Mouse (Mus musculus): ENCODE results near the gene Hcfc2.

The Hcfc2 gene

DNA sequence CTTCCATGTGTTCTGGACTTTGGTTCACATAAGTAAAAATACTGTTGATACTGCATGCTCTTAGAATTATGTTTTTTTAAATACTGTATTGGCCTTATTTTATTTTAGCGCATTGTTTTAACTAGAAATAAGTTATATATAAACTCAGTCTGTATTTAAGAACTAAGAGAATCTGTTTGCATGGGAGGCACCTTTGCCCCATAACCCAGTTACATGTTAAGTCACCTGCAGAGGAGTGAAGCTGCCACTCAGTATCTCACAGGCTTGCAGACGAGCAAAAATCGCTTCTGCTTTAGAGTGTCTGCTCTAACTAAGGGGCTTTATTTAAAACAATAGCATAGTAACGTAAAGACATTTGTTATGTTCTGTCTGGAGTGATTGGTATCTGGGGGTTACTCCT lies 45.9 kb downstream of the Hcfc2 start:
- no peak for DNase-seq

DNA sequence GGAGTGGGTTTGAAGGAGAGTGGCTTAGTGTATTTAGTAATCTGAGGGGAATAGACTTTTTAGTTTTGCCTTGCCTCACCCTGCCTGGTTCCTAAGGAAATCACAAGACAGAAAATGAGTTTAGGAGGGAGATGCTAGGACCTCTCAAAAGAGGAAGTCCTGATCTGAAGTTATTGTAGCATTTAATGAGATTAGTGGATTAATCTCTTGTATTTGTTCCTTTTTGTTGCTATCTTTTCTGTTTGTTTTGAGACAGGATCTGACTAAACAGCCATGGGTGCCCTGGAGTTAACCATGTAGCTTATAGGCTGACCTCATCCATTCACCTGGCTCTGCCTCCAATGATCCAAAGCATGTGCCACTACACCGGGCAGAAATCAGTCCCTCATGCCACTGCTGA lies 46.6 kb downstream of the Hcfc2 start:
- DNase-seq, result no peak

- no peak for DNase-seq
These were observed 48.3 kb downstream of the Hcfc2 start for GRCm38 (mm10) chr10:82744296-82744695.

DNA sequence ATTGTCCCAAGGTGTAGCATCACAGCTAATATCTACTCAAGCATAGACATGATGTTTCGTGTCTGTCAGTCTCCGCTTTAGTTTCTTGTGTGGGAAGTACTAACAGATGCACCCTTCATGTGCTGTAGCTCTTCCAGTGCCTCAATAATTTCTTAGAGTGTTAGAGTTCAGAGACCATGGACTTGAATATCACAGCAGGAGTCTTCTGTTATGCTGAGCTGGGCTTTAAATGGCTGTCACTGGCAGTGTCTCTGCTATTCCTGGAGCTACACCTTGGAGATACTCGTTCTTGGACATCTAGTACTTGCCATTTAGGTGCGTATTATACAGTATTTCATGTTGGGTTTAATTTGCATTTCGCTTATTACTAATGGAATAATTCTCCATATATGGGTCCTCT lies 49.3 kb downstream of the Hcfc2 start:
- DNase-seq, result no peak

GRCm38 (mm10) chr10:82746988-82747850 lies 51.3 kb downstream of the Hcfc2 start:
- no peak for DNase-seq

- DNase-seq, result no peak
These were observed 54.8 kb downstream of the Hcfc2 start for GRCm38 (mm10) chr10:82750778-82751177.

DNA sequence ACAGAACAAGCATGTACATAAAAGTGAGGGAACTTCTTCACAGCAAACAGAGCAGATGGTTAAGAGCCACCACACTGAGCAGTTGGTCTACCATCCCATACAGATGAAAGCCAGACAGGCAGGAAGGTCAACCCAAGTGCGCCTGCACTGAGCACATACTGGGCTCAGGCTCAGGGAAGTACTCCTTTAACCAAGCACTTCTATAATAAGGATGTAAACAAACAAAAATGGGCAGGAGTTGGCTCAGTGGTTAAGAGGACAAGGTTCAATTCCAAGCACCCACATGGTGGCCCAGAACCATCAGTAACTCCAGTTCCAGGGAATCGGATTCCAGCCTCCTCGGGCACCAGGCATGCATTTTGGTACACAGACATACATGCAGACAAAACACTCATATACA lies 57.0 kb downstream of the Hcfc2 start:
- DNase-seq, result no peak

GRCm38 (mm10) chr10:82754642-82755041 lies 58.7 kb downstream of the Hcfc2 start:
- no peak for DNase-seq

DNA sequence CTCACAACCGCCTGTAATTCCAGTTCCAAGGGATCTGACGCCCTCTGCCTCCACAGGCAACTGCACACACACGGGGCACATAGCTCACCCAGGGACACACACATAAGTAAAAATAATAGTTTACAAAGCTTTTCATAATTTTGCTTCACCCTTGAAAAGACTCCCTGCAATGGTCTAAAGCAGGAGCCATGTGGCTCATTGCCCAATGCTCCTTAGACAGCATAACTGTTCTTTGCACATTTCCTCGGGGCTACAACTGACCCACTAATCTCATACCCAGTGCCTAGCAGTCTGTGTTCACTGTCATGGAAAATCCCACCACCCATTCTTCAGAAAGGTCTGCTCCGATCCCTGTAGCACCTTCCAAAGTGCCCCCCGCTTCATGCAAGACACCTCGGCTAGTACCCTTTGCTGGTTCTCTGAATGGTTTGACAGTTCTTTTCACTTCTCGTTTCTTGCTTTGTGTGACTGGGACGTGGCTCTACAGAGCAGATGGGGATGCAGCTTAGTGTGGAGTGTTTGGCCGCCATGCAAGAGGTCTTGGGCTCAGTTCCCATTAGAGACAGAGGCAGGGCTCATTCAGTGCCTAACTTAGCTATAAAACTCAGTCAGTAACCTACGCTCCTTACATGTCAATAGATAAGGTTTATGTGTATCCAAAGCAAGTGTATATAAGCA lies 59.4 kb downstream of the Hcfc2 start:
- DNase-seq, result no peak

DNA sequence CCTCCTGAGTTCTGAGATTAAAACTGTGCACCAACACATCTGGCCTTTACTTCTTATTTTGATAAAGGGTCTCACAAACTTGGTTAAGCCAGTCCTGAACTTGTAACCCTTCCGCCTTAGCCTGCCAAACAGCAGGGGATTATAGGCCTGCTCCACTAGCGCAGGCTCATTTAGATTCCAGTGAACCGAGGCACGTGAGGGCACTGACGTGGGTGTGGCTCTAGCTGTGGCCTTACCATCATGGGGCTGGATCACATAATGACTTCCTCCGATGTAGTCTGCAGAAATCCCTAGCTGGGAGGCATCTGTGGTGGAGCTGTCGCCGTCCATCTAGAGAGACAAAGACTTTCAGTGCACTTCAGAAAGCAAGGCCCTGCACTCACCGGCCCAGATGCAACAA lies 60.5 kb downstream of the Hcfc2 start:
- no peak for DNase-seq

DNA sequence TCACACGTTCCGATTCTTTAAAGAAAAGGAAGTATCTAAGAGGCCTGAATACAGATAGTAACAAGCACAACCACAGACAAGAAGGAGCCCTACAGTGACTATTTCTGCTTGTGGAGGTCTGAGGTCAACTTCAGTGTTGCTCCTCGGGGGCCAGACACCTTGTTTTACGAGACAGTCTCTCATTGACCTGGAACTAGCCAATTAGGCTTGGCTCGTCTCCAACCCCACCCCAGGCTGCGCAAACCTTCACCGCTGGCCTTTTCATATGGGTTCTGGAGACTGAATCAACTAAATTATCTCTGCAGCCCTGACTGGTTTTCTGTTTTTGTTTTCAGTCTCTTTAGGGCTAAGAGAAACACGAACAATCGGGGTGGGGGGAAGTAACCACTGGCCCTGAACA lies 61.4 kb downstream of the Hcfc2 start:
- DNase-seq, result no peak

DNA sequence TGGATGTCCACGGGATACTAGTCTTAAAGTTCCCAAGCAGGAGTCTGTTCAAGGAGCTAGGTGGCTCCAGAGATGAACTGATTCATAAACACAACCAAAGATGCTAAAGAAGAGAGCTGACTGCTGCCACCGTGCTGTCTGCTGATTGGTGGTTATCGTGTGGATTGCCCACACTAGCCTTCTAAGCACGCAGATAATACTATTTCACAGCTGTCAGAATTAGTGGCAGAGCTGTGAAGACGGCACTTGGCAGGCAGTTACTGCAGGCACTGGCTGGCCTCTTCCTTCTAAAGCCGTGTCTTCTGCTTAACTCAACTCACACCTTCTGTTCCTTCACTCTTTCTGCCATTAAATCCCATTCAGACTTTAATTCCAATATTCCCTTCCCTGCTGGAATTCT lies 62.4 kb downstream of the Hcfc2 start:
- no peak for DNase-seq

- no peak for DNase-seq
These were observed 62.9 kb downstream of the Hcfc2 start for GRCm38 (mm10) chr10:82758878-82759277.

- DNase-seq, result no peak
These were observed 63.7 kb downstream of the Hcfc2 start for GRCm38 (mm10) chr10:82759706-82760105.

DNA sequence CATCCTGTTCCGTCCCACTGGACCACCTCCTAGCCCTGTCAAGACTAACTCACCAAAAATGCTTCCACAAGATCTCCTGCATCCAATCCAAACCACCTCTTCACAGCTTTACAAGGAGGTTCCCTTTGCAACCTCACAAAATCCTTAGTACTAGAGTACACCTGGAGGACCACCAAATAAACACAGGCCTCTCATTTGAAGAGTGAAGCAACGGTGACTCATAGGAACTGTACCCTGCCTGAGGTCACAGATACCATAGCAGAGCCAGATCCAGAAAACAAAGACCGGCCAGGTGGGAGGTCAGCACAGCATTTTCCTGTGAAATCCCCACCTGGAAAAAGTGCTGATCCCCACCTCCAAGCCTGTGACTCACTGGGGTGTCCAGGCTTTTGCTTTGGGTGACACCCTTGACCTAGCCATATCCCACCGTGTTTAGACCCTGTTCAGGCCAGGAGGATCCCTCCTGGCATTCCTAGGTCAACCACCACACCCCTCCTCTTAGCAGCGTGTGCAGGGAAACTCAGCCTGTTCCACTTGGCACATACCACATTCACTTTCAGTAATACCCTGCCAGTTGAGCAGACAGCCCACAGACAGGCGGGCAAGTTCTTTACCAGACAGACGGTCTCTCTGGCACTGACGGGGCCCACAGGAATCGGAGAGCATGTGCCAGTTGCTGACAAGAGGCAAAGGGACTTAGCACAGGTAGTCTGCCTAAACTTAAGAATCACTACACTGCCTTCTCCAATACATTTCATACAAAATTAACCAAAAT lies 65.3 kb downstream of the Hcfc2 start:
- no peak for DNase-seq

DNA sequence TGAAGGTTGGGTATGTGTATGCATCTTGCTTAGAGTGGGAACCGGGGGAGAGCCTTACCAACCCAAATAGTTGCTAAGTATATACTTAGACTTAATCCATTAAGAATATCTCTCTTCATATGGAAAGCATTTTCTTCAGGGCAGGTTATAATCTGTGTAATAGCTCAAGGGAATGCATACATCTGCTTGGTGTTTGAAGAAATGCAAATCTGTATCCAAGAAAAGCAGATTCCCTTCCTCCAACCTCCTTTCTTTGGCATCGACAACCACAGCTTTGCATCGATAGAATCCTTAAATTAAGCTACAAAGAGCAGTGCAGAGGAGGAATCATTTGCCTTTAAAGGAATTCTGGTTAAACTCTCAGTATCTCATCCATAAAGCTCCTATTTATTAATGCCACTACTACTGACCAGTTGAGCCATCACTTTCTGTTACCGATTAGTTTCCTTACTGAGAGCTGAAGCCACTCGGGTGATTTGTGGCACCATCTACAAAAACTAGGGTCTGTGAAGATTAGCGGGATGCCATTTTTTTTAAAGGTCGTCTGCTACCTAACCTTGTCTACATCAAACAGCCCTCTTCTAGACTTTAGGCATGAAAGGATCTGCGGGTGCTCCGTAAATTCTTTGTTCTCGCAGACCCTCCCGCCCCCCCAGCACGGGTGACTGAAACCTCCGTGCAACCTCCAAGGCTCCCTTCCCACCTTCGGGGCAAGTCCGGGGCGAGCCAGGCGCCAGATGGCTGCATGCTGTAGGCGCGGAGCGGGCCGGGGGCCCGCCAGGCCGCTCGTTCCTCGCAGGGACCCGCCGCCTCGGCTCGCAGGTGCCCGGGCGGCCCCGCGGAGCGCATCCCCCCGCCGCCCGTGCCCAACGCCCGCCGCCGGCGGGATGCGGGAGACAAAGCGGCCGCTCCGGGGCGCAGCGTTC lies 67.1 kb downstream of the Hcfc2 start:
- peak; percentile 31 to 41 for DNase-seq

DNA sequence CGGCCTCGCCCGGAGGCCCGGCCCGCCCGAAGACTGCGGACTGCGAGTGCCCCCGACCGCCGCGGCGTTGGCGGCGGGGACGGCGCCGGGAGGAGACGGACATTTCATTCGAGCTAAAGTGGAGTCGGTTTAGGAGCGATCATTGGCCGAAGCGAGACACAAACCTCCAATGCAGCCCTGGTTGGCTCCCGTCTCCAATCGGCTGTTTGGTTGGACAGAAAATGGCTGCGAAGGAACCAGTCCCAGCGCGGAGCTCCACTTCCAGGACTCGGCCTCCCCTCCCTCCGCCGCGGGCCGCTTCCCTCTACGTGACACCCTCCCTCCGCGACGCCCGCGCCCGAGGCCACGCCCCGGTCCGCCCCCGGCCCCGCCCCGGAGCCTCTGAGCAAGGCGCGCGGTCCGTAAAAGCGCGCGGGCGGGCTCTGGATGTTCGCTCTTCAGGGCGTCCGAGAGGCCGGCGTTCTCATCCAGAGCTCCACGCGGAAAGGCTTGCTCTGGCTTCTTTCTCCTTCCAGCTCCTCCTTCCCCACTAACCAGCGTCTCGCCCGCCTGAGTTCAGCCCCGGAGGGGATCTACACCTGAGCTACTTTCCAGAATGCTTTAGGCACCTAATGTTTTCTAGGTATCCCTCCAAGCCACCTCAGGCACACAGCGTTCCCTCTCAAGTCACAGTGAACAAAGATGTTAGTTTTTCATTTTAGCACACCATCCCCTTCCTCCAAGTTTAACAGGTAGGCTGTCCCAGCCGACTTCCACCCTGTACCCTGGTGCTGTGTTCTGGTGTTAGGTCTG lies 68.1 kb downstream of the Hcfc2 start, which contains the start of gene Nfyb:
TSS of gene Nfyb (minus strand) at position 305 of the 792 bp plus-strand sequence.
- DNase-seq, result peak; percentile 93

GRCm38 (mm10) chr10:82768901-82769300 lies 72.9 kb downstream of the Hcfc2 start:
- no peak for DNase-seq

DNA sequence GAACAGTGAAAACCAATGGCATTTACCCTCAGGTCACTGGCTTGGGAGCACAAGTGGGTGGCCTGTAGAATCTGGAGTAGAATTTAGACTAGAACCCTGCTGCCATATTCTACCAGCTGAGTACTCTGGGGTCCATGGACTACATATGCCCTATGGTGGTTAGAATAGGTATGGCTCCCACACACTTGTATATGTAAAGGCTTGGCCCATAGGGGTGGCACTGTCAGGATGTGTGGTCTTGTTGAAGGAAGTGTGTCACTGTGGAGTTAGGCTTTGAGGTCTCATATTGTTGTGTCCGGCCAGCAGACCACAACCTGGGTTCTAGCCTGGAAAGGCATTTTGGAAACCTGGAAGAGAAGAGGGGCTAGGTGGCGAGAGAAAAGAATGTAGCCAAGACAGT lies 74.8 kb downstream of the Hcfc2 start:
- DNase-seq, result no peak

DNA sequence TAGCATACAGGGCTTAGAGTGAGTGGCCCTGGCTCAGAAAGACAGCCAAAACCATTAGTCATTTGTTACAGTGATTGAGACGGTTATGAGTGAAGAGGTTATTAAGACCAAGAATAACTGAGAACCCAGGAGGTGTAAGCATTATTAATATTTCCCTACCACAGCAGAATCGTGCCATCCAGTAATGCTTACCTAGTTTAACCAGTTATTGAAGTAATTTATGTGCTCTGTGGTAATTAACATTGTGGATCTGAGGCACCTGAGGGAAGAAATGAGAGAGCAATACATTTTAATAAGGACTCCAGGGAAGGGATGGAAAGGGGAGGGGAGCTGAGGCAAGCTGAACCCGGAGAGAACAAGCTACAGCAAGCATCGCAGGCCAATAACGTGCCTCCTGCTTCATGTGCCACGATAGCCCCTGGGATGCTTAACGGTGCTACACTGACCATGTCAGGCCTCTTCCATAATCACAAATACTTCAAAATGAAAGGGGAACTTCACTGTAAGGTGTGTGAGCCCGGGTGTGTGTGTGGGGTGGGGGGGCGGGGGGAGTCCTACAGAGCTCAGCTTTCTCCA lies 75.7 kb downstream of the Hcfc2 start:
- DNase-seq, result no peak

DNA sequence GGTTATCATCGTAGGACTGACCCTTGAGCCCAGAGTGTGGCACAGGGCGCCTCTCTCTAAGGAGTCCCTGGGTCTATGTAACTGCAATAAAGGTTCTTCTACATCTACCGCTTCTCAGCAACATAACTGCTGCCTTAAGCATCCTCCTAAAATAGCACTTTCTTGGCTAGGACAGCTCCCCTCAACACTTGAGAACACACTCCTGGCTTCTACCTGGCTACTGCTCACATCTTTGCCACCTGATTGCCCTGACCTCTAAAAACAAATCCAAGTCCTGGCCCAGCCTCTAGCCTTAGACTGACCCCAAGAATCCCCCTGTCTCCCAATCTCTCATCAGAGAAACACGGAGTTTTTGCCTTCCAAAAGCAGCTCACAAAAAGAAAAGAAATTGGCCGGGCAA lies 78.9 kb downstream of the Hcfc2 start:
- DNase-seq, result no peak

Measured in thymus, adult 18-20 months (tissue).